Mouse (Mus musculus): ENCODE data around the gene Gng10.

DNA sequence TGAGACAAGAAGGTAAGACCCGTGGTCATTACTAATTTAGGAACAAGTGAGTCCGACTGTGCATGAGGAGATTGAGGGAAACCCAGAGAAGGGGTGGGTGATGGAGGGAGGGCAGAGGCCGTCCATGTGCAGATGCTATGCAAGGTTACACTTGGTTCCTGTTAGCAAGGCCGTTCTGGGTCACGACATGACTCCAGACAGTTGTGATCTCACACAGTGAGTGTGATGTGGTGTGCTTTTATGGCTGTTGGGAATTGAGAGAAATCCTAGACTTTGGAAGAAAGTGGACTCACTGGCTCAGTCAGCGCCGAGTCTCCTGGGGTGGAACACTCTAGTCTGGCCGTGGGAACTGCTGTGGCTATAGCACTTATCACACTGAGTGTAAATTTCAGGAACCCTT, 28.7 kb upstream of the Gng10 start:
- TF ChIP-seq ZNF384 (IDR thresholded peaks at IDR 0.05; ENCODE audit: low read depth, low read length): no peak
- no peak for TF ChIP-seq CTCF (conservative IDR thresholded peaks at IDR 0.05 in 1 of 2, IDR thresholded peaks at IDR 0.05 in 1 of 2; ENCODE audit: low read depth in 2 of 2, low read length in 2 of 2)
- no peak for TF ChIP-seq MAZ (IDR thresholded peaks at IDR 0.05; ENCODE audit: low read depth, low read length)
- TF ChIP-seq POLR2A (IDR thresholded peaks at IDR 0.05; ENCODE audit: low read depth, low read length): no peak
- no peak for TF ChIP-seq MAFK (IDR thresholded peaks at IDR 0.05; ENCODE audit: insufficient replicate concordance, low read length)
- TF ChIP-seq NELFE (IDR thresholded peaks at IDR 0.05; ENCODE audit: low read depth, low read length): no peak
- TF ChIP-seq TCF12 (IDR thresholded peaks at IDR 0.05; ENCODE audit: low read depth, low read length): no peak
- TF ChIP-seq MYC (IDR thresholded peaks at IDR 0.05; ENCODE audit: low read depth, low read length): no peak
- TF ChIP-seq BHLHE40 (IDR thresholded peaks at IDR 0.05; ENCODE audit: low read depth, low read length): no peak
- TF ChIP-seq MAX (IDR thresholded peaks at IDR 0.05; ENCODE audit: low read length): no peak
